Mouse (Mus musculus) brain, embryonic 14.5 days (tissue): ENCODE data around the gene Prkag3.

Experiments used
- CTCF ChIP-seq: fragments of 200-500 bp; IDR thresholded peaks from 2 replicates; pipeline ENCODE4 v1.5.1; 2012; ENCODE audit warnings: inconsistent platforms, mild to moderate bottlenecking, moderate library complexity, borderline replicate concordance; ENCODE audit not compliant: insufficient read depth, insufficient read length; ENCODE audit errors: extremely low read depth
- POLR2A ChIP-seq: fragments of 200-500 bp; IDR thresholded peaks from 2 replicates; pipeline ENCODE4 v1.6.1; 2012; ENCODE audit warnings: mild to moderate bottlenecking, inconsistent platforms, borderline replicate concordance; ENCODE audit not compliant: poor library complexity, insufficient read depth, insufficient read length, severe bottlenecking; ENCODE audit errors: extremely low read depth

GRCm38 (mm10) chr1:74774062-74774461 lies 25.0 kb upstream of the Prkag3 start:
- TF ChIP-seq CTCF (no peak), POLR2A (no peak)
